Mouse (Mus musculus): ENCODE data around the gene Igsf8. TPM values are rescaled to one million over a fixed set of nuclear protein-coding genes. Genes with fewer than 3 reads are reported as not detected.

Igsf8 gene
- 12.7 and 15.4 TPM in 2 replicates for polyA plus RNA-seq (2012; rRNA removed)
- polyA plus RNA-seq (2014; fragmentation: Nextera tagmentation; extraction: Ambion mirVana) = 11.0 and 11.6 TPM in 2 replicates

- no peak within 1 kb of the TSS for H3K4me2 ChIP-seq (ENCODE audit: low read depth)
- 62% methylated on average over 8 of the region's 8 CpGs for WGBS (ENCODE audit: insufficient replicate concordance)
- no peak within 1 kb of the TSS for H3K9ac ChIP-seq (replicated peaks)
- no peak within 1 kb of the TSS for H3K27ac ChIP-seq
- no peaks in the 10 kb centered on the region for H3K36me3 ChIP-seq (replicated peaks; ENCODE audit: control insufficient read depth, insufficient read depth, low read depth)
- H3K4me3 ChIP-seq (ENCODE audit: insufficient read depth in 1 of 2, low read depth in 2 of 2, low read length in 2 of 2) = no peak within 1 kb of the TSS
- TF ChIP-seq EP300 (IDR thresholded peaks at IDR 0.05; ENCODE audit: low read depth) (no peak), CTCF (IDR thresholded peaks at IDR 0.05; ENCODE audit: low read depth) (no peak)
- no peaks in the 10 kb centered on the region for H3K4me1 ChIP-seq (replicated peaks; ENCODE audit: control insufficient read depth in 2 of 2, insufficient read depth in 2 of 2, low read length in 1 of 2)
- no peaks in the 10 kb centered on the region for H3K9me3 ChIP-seq (ENCODE audit: control insufficient read depth, low read length)
- ATAC-seq (ENCODE audit: insufficient read depth) (no peak), DNase-seq (ENCODE audit: low read depth in 3 of 3, low spot score in 3 of 3) (no peak)
- H3K27me3 ChIP-seq (ENCODE audit: control insufficient read depth, insufficient read depth, low read length) = no peaks in the 10 kb centered on the region
Observed at GRCm38 (mm10) chr1:172261477-172262078, at the start of gene Igsf8. Gene Igsf8, plus strand, starts transcription at chr1:172261641.

- no peak for TF ChIP-seq CTCF (IDR thresholded peaks at IDR 0.05; ENCODE audit: low read depth)
- no peak for TF ChIP-seq EP300 (IDR thresholded peaks at IDR 0.05; ENCODE audit: low read depth)
- no peak overlapping the region for H3K4me3 ChIP-seq (ENCODE audit: insufficient read depth in 1 of 2, low read depth in 2 of 2, low read length in 2 of 2)
- H3K4me1 ChIP-seq (replicated peaks; ENCODE audit: control insufficient read depth in 2 of 2, insufficient read depth in 2 of 2, low read length in 1 of 2) = peaks cover 0 to 3% of the 10 kb centered on the region in 2 experiments; a peak in 2 of 4 replicates
- no peaks in the 10 kb centered on the region for H3K27me3 ChIP-seq (ENCODE audit: control insufficient read depth, insufficient read depth, low read length)
- no peaks in the 10 kb centered on the region for H3K9me3 ChIP-seq (ENCODE audit: control insufficient read depth, low read length)
- WGBS (ENCODE audit: insufficient replicate concordance) = 41% methylated on average over 5 of the region's 5 CpGs
- H3K4me2 ChIP-seq (ENCODE audit: low read depth) = no peak overlapping the region
- no peak overlapping the region for H3K9ac ChIP-seq (replicated peaks)
- DNase-seq (ENCODE audit: low read depth in 3 of 3, low spot score in 3 of 3) (no peak), ATAC-seq (ENCODE audit: insufficient read depth) (no peak)
- no peak overlapping the region for H3K27ac ChIP-seq
- H3K36me3 ChIP-seq (replicated peaks; ENCODE audit: control insufficient read depth, insufficient read depth, low read depth) = no peaks in the 10 kb centered on the region
Observed at GRCm38 (mm10) chr1:172212776-172213175, 48.7 kb upstream of the Igsf8 start.

GRCm38 (mm10) chr1:172213771-172214170 lies 47.7 kb upstream of the Igsf8 start:
- DNase-seq (ENCODE audit: low read depth in 3 of 3, low spot score in 3 of 3) (no peak), ATAC-seq (ENCODE audit: insufficient read depth) (no peak)
- 61% methylated on average over 4 of the region's 4 CpGs for WGBS (ENCODE audit: insufficient replicate concordance)

GRCm38 (mm10) chr1:172214748-172215147 lies 46.7 kb upstream of the Igsf8 start:
- Histone ChIP-seq H3K9me3 (ENCODE audit: control insufficient read depth, low read length) (no peaks in the 10 kb centered on the region), H3K36me3 (replicated peaks; ENCODE audit: control insufficient read depth, insufficient read depth, low read depth) (no peaks in the 10 kb centered on the region), H3K4me1 (replicated peaks; ENCODE audit: control insufficient read depth in 2 of 2, insufficient read depth in 2 of 2, low read length in 1 of 2) (peaks cover 0 to 3% of the 10 kb centered on the region in 2 experiments; a peak in 2 of 4 replicates), H3K4me2 (ENCODE audit: low read depth) (no peak overlapping the region), H3K4me3 (ENCODE audit: insufficient read depth in 1 of 2, low read depth in 2 of 2, low read length in 2 of 2) (no peak overlapping the region), H3K27ac (no peak overlapping the region), H3K27me3 (ENCODE audit: control insufficient read depth, insufficient read depth, low read length) (no peaks in the 10 kb centered on the region), H3K9ac (replicated peaks) (no peak overlapping the region)
- 38% methylated on average over 3 of the region's 3 CpGs for WGBS (ENCODE audit: insufficient replicate concordance)
- DNase-seq (ENCODE audit: low read depth in 3 of 3, low spot score in 3 of 3) = no peak
- ATAC-seq (ENCODE audit: insufficient read depth) = no peak
- TF ChIP-seq CTCF (IDR thresholded peaks at IDR 0.05; ENCODE audit: low read depth) = no peak

More at GRCm38 (mm10) chr1:172213771-172214170, 47.7 kb upstream of the Igsf8 start:
- H3K27ac ChIP-seq = no peak overlapping the region
- no peak overlapping the region for H3K4me2 ChIP-seq (ENCODE audit: low read depth)
- H3K9me3 ChIP-seq (ENCODE audit: control insufficient read depth, low read length) = no peaks in the 10 kb centered on the region
- no peak overlapping the region for H3K4me3 ChIP-seq (ENCODE audit: insufficient read depth in 1 of 2, low read depth in 2 of 2, low read length in 2 of 2)
- H3K4me1 ChIP-seq (replicated peaks; ENCODE audit: control insufficient read depth in 2 of 2, insufficient read depth in 2 of 2, low read length in 1 of 2) = peaks cover 0 to 3% of the 10 kb centered on the region in 2 experiments; a peak in 2 of 4 replicates
- no peak for TF ChIP-seq CTCF (IDR thresholded peaks at IDR 0.05; ENCODE audit: low read depth)
- no peak for TF ChIP-seq EP300 (IDR thresholded peaks at IDR 0.05; ENCODE audit: low read depth)
- no peak overlapping the region for H3K9ac ChIP-seq (replicated peaks)
- H3K36me3 ChIP-seq (replicated peaks; ENCODE audit: control insufficient read depth, insufficient read depth, low read depth) = no peaks in the 10 kb centered on the region
- no peaks in the 10 kb centered on the region for H3K27me3 ChIP-seq (ENCODE audit: control insufficient read depth, insufficient read depth, low read length)

GRCm38 (mm10) chr1:172217148-172217547 lies 44.3 kb upstream of the Igsf8 start:
- no peak overlapping the region; the same call in 1 of the 2 replicates for H3K9ac ChIP-seq (replicated peaks)

More at GRCm38 (mm10) chr1:172217148-172217547, 44.3 kb upstream of the Igsf8 start:
- H3K4me3 ChIP-seq (ENCODE audit: insufficient read depth in 1 of 2, low read depth in 2 of 2, low read length in 2 of 2) = peak overlapping the region in 1 of 2 experiments; percentile 24; a peak in 1 of 4 replicates
- H3K36me3 ChIP-seq (replicated peaks; ENCODE audit: control insufficient read depth, insufficient read depth, low read depth) = no peaks in the 10 kb centered on the region
- H3K27ac ChIP-seq = no peak overlapping the region
- peaks cover 0 to 3% of the 10 kb centered on the region in 2 experiments; a peak in 2 of 4 replicates for H3K4me1 ChIP-seq (replicated peaks; ENCODE audit: control insufficient read depth in 2 of 2, insufficient read depth in 2 of 2, low read length in 1 of 2)
- H3K4me2 ChIP-seq (ENCODE audit: low read depth) = peak overlapping the region; percentile 39
- peak; percentile 17; the same call in 1 of the 2 replicates for TF ChIP-seq EP300 (IDR thresholded peaks at IDR 0.05; ENCODE audit: low read depth)
- peak; percentile 97 for TF ChIP-seq CTCF (IDR thresholded peaks at IDR 0.05; ENCODE audit: low read depth)
- no peaks in the 10 kb centered on the region for H3K27me3 ChIP-seq (ENCODE audit: control insufficient read depth, insufficient read depth, low read length)
- DNase-seq (ENCODE audit: low read depth in 3 of 3, low spot score in 3 of 3) = peak; percentile 60 to 75 (median 67)
- H3K9me3 ChIP-seq (ENCODE audit: control insufficient read depth, low read length) = no peaks in the 10 kb centered on the region
- ATAC-seq (ENCODE audit: insufficient read depth) = peak; percentile 72
- WGBS (ENCODE audit: insufficient replicate concordance) = 0% methylated on average over 5 of the region's 5 CpGs
